Mouse (Mus musculus) kidney, adult 2 months (tissue): ENCODE measurements at regions not wholly inside any gene's neighbourhood (a gene's known extent, or its start where the extent isn't known, plus 50 kb on each side); places are given as distances from the start of the nearest gene placed in this dataset.

Source experiments
- CTCF ChIP-seq: fragments of 200-500 bp; conservative IDR thresholded peaks from 2 replicates; pipeline ENCODE4 v1.5.1; 2011; ENCODE audit warnings: low read depth, mild to moderate bottlenecking, control low read depth, low read length, moderate library complexity, mixed read lengths; ENCODE audit not compliant: insufficient read depth, insufficient read length
- POLR2A ChIP-seq: fragments of 200-500 bp; IDR thresholded peaks from one replicate; pipeline ENCODE4 v1.6.1; 2011; ENCODE audit warnings: low read depth, low read length, control low read depth

- TF ChIP-seq CTCF (no peak), POLR2A (no peak)
These were observed 110.3 kb downstream of the 2410131K14Rik start for GRCm38 (mm10) chr5:118355287-118355686.
